Mouse (Mus musculus): Measurements from ENCODE around the gene Dusp7. TPM values are rescaled to one million over a fixed set of nuclear protein-coding genes. Genes with fewer than 3 reads are reported as not detected.

The Dusp7 gene
- polyA plus RNA-seq, 1 experiment, result 129 TPM

- Histone ChIP-seq H3K4me1 (ENCODE audit: control insufficient read depth, insufficient read depth, low read length) (peaks cover 42% of the 10 kb centered on the region), H3K4me3 (ENCODE audit: insufficient read depth, low read length) (no peak overlapping the region), H3K27ac (ENCODE audit: insufficient read depth, low read depth, low read length) (peak overlapping the region; percentile 90)
- TF ChIP-seq CTCF (IDR thresholded peaks at IDR 0.05; ENCODE audit: low read depth, low read length), result no peak
- TF ChIP-seq POLR2A (IDR thresholded peaks at IDR 0.05; ENCODE audit: borderline replicate concordance, low read depth, low read length), result no peak
Observed at GRCm38 (mm10) chr9:106366188-106366587, 2.2 kb upstream of the Dusp7 start.

GRCm38 (mm10) chr9:106367001-106367400 lies 1.4 kb upstream of the Dusp7 start:
- Histone ChIP-seq H3K4me3 (ENCODE audit: insufficient read depth, low read length) (peak overlapping the region; percentile 59), H3K4me1 (ENCODE audit: control insufficient read depth, insufficient read depth, low read length) (peaks cover 37% of the 10 kb centered on the region), H3K27ac (ENCODE audit: insufficient read depth, low read depth, low read length) (peak overlapping the region; percentile 90)
- no peak for TF ChIP-seq POLR2A (IDR thresholded peaks at IDR 0.05; ENCODE audit: borderline replicate concordance, low read depth, low read length)
- TF ChIP-seq CTCF (IDR thresholded peaks at IDR 0.05; ENCODE audit: low read depth, low read length), result no peak

- H3K4me3 ChIP-seq (ENCODE audit: insufficient read depth, low read length), result peak overlapping the region; percentile 61
- H3K27ac ChIP-seq (ENCODE audit: insufficient read depth, low read depth, low read length), result peak overlapping the region; percentile 91
- TF ChIP-seq CTCF (IDR thresholded peaks at IDR 0.05; ENCODE audit: low read depth, low read length) (no peak), POLR2A (IDR thresholded peaks at IDR 0.05; ENCODE audit: borderline replicate concordance, low read depth, low read length) (no peak)
- peaks cover 41% of the 10 kb centered on the region for H3K4me1 ChIP-seq (ENCODE audit: control insufficient read depth, insufficient read depth, low read length)
Observed at GRCm38 (mm10) chr9:106367592-106368111, 780 bp upstream of the Dusp7 start.

GRCm38 (mm10) chr9:106368831-106369501 lies 534 bp downstream of the Dusp7 start:
- peak overlapping the region; percentile 85 for H3K4me3 ChIP-seq (ENCODE audit: insufficient read depth, low read length)
- peaks cover 38% of the 10 kb centered on the region for H3K4me1 ChIP-seq (ENCODE audit: control insufficient read depth, insufficient read depth, low read length)
- TF ChIP-seq POLR2A (IDR thresholded peaks at IDR 0.05; ENCODE audit: borderline replicate concordance, low read depth, low read length), result no peak
- no peak for TF ChIP-seq CTCF (IDR thresholded peaks at IDR 0.05; ENCODE audit: low read depth, low read length)
- H3K27ac ChIP-seq (ENCODE audit: insufficient read depth, low read depth, low read length), result peak overlapping the region; percentile 84

DNA sequence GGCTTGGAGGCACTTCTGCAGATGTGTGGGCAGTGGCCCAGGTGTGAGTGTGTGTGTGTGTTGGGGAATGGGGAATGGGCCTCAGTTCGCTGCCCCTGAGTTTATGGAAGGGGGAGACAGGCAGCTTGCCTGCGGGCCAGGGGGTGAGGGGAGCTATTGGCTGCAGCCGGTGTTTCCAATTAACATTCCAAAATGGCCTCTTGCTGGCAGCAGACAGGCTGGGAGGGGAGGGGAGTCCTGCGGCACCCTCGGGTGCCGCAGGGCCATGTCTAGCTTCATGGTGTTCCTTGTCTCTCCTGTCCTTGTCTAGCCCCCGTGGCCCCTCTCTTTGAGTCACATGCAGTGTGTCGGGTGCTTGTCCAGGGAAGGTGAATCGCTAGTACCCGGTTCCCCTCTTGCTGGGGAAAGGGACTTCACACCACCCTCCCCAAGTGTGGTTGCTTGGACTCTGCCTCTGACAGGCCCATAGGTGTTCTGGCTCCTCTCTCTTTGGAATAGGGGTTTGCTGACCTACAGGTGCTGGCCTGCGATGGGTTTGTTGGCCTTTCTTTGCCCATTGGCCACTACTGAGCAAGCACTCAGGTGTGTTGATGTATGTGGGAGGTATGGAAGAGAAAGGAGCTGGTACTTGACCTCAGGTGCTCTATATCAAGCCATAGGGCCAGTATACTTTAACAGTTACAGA lies 1.5 kb downstream of the Dusp7 start:
- Histone ChIP-seq H3K4me3 (ENCODE audit: insufficient read depth, low read length) (peak overlapping the region; percentile 85), H3K4me1 (ENCODE audit: control insufficient read depth, insufficient read depth, low read length) (peaks cover 34% of the 10 kb centered on the region), H3K27ac (ENCODE audit: insufficient read depth, low read depth, low read length) (peak overlapping the region; percentile 84)
- no peak for TF ChIP-seq POLR2A (IDR thresholded peaks at IDR 0.05; ENCODE audit: borderline replicate concordance, low read depth, low read length)
- no peak for TF ChIP-seq CTCF (IDR thresholded peaks at IDR 0.05; ENCODE audit: low read depth, low read length)

- TF ChIP-seq POLR2A (IDR thresholded peaks at IDR 0.05; ENCODE audit: borderline replicate concordance, low read depth, low read length) (no peak), CTCF (IDR thresholded peaks at IDR 0.05; ENCODE audit: low read depth, low read length) (no peak)
- Histone ChIP-seq H3K4me3 (ENCODE audit: insufficient read depth, low read length) (peak overlapping the region; percentile 85), H3K4me1 (ENCODE audit: control insufficient read depth, insufficient read depth, low read length) (peaks cover 27% of the 10 kb centered on the region), H3K27ac (ENCODE audit: insufficient read depth, low read depth, low read length) (peak overlapping the region; percentile 91)
Observed at GRCm38 (mm10) chr9:106370620-106371383, 2.4 kb downstream of the Dusp7 start.

DNA sequence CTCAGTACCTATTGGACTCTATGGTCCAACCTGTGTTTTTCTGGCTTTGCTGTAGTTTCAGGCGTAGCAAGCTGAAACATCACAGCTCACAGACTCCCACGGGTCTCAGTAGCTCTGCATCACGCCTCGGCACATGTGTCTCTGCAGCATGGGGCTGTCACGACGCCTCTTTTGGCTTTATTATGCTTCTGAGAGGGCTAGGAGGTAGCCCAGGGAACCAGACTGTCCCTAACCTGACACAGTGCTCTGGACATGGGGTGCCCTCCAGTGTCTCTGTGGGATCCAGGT lies 2.9 kb downstream of the Dusp7 start:
- H3K4me1 ChIP-seq (ENCODE audit: control insufficient read depth, insufficient read depth, low read length), result peaks cover 22% of the 10 kb centered on the region
- H3K27ac ChIP-seq (ENCODE audit: insufficient read depth, low read depth, low read length), result peak overlapping the region; percentile 91
- TF ChIP-seq CTCF (IDR thresholded peaks at IDR 0.05; ENCODE audit: low read depth, low read length) (no peak), POLR2A (IDR thresholded peaks at IDR 0.05; ENCODE audit: borderline replicate concordance, low read depth, low read length) (no peak)
- H3K4me3 ChIP-seq (ENCODE audit: insufficient read depth, low read length), result peak overlapping the region; percentile 85

GRCm38 (mm10) chr9:106371776-106372175 lies 3.3 kb downstream of the Dusp7 start:
- Histone ChIP-seq H3K4me3 (ENCODE audit: insufficient read depth, low read length) (peak overlapping the region; percentile 85), H3K27ac (ENCODE audit: insufficient read depth, low read depth, low read length) (peak overlapping the region; percentile 91), H3K4me1 (ENCODE audit: control insufficient read depth, insufficient read depth, low read length) (peaks cover 17% of the 10 kb centered on the region)
- TF ChIP-seq CTCF (IDR thresholded peaks at IDR 0.05; ENCODE audit: low read depth, low read length) (no peak), POLR2A (IDR thresholded peaks at IDR 0.05; ENCODE audit: borderline replicate concordance, low read depth, low read length) (no peak)

GRCm38 (mm10) chr9:106372431-106373412 lies 4.3 kb downstream of the Dusp7 start:
- H3K4me3 ChIP-seq (ENCODE audit: insufficient read depth, low read length), result peak overlapping the region; percentile 49
- TF ChIP-seq CTCF (IDR thresholded peaks at IDR 0.05; ENCODE audit: low read depth, low read length) (no peak), POLR2A (IDR thresholded peaks at IDR 0.05; ENCODE audit: borderline replicate concordance, low read depth, low read length) (no peak)
- H3K4me1 ChIP-seq (ENCODE audit: control insufficient read depth, insufficient read depth, low read length), result peaks cover 26% of the 10 kb centered on the region

More at GRCm38 (mm10) chr9:106372431-106373412, 4.3 kb downstream of the Dusp7 start:
- H3K27ac ChIP-seq (ENCODE audit: insufficient read depth, low read depth, low read length), result peak overlapping the region; percentile 60
